Comparison of ENCODE assay signal across 16 mouse cellular contexts in genomic region chr1:52465830-52466229, GRCm38 (mm10). TPM values are rescaled to one million over a fixed set of nuclear protein-coding genes. Genes with fewer than 3 reads are reported as not detected.
A peak's percentile ranks its signal among the peaks of the same experiment; 100 is the strongest.
DNase-seq lines count a peak whose midpoint lies in the region; ATAC-seq and TF ChIP-seq lines count a peak whose summit lies in the region.
"Had no signal": no experiment of that assay in that cellular context is flagged by ENCODE, and none has a peak within 500 bp of the region (broad histone marks: within the 10 kb centered on the region; RNA-seq: fewer than 3 reads in every experiment).

No protein-coding gene starts in this region.

- ATAC-seq in liver, embryonic 13.5 days (ENCODE audit: low read depth) = peak; percentile 66
- ATAC-seq in liver, embryonic 16.5 days (ENCODE audit: low read depth) = peak; percentile 88

- no peak for TF ChIP-seq CTCF in liver, adult 2 months (IDR thresholded peaks at IDR 0.05; ENCODE audit: low read depth, low read length)
- TF ChIP-seq CTCF in gastrocnemius, adult 2 months (IDR thresholded peaks at IDR 0.05) = no peak

- peaks cover 19% of the 10 kb centered on the region for H3K4me1 ChIP-seq in liver, adult 2 months (ENCODE audit: control insufficient read depth, insufficient read depth, low read length)
- H3K4me1 ChIP-seq in liver, embryonic 13.5 days (replicated peaks) = peaks cover 21% of the 10 kb centered on the region
- H3K4me1 ChIP-seq in liver, embryonic 16.5 days (ENCODE audit: control insufficient read depth, low read depth, low read length) = peaks cover 5% of the 10 kb centered on the region
- H3K4me1 ChIP-seq: heart, embryonic 12.5 days had no signal

- no peak overlapping the region for H3K4me3 ChIP-seq in liver, adult 2 months (ENCODE audit: insufficient read depth, low read depth, low read length)
- H3K4me3 ChIP-seq in liver, embryonic 13.5 days (replicated peaks) = no peak overlapping the region
- H3K4me3 ChIP-seq in liver, embryonic 16.5 days (ENCODE audit: low read depth, low read length) = no peak overlapping the region
- H3K4me3 ChIP-seq in gastrocnemius, adult 2 months = no peak overlapping the region
- H3K4me3 ChIP-seq: embryonic facial prominence, embryonic 12.5 days; heart, embryonic 12.5 days; hindbrain, embryonic 10.5 days had no signal

- WGBS in liver, adult 2 months = 31% methylated on average over 3 of the region's 3 CpGs
- WGBS in liver, embryonic 13.5 days (ENCODE audit: insufficient replicate concordance) = 64% methylated on average over 3 of the region's 3 CpGs
- 68% methylated on average over 3 of the region's 3 CpGs for WGBS in liver, embryonic 16.5 days (ENCODE audit: insufficient replicate concordance)

- peak overlapping the region; percentile 80 for H3K27ac ChIP-seq in liver, adult 2 months (replicated peaks; ENCODE audit: insufficient read depth, low read depth, low read length)
- H3K27ac ChIP-seq in liver, embryonic 13.5 days = peak overlapping the region; percentile 43; the same call in 1 of the 2 replicates
- H3K27ac ChIP-seq in liver, embryonic 16.5 days (ENCODE audit: low read length) = peak overlapping the region; percentile 74
- no peak overlapping the region for H3K27ac ChIP-seq in gastrocnemius, adult 2 months
- H3K27ac ChIP-seq: embryonic facial prominence, embryonic 12.5 days; hindbrain, embryonic 10.5 days; hindbrain, embryonic 14.5 days had no signal

- H3K4me2 ChIP-seq in liver, embryonic 13.5 days = no peak overlapping the region
- H3K4me2 ChIP-seq in liver, embryonic 16.5 days (ENCODE audit: low read depth, low read length) = no peak overlapping the region
- H3K4me2 ChIP-seq: embryonic facial prominence, embryonic 12.5 days; heart, embryonic 12.5 days; hindbrain, embryonic 14.5 days had no signal

- DNase-seq in liver, adult 2 months (ENCODE audit: extremely low read depth, low read depth, low spot score) = peak; percentile 100
- no peak for DNase-seq in liver
- no peak for DNase-seq in liver, embryonic 13.5 days
- no peak for DNase-seq in gastrocnemius, adult 2 months
- no peak for DNase-seq in heart, adult 11 months
- DNase-seq: adrenal gland, adult 8-10 months; adrenal gland, postnatal 36 days; cerebellum, adult 11 months; cerebellum, adult 8-10 months; cerebellum, postnatal 14 days; gastrocnemius, postnatal 14 days had no signal

- H3K27me3 ChIP-seq in liver, adult 2 months (ENCODE audit: control insufficient read depth, insufficient read depth, low read length) = no peaks in the 10 kb centered on the region
- H3K27me3 ChIP-seq in liver, embryonic 13.5 days = no peaks in the 10 kb centered on the region
- no peaks in the 10 kb centered on the region for H3K27me3 ChIP-seq in liver, embryonic 16.5 days (ENCODE audit: control insufficient read depth, insufficient read depth, low read depth, low read length)
- H3K27me3 ChIP-seq: embryonic facial prominence, embryonic 12.5 days; heart, embryonic 12.5 days had no signal

- intact Hi-C loops in gastrocnemius, adult 2 months (cut with DNase I) = no loop called here

- no peak for TF ChIP-seq POLR2A in liver, adult 2 months (IDR thresholded peaks at IDR 0.05; ENCODE audit: extremely low read depth, insufficient read depth, low read length)

- no peaks in the 10 kb centered on the region for H3K79me2 ChIP-seq in liver, adult 2 months (ENCODE audit: control insufficient read depth, insufficient read depth, low read length)

- peaks cover 39% of the 10 kb centered on the region for H3K36me3 ChIP-seq in liver, adult 2 months (ENCODE audit: control insufficient read depth, insufficient read depth, low read length)
- peaks cover 15% of the 10 kb centered on the region for H3K36me3 ChIP-seq in liver, embryonic 13.5 days
- no peaks in the 10 kb centered on the region for H3K36me3 ChIP-seq in liver, embryonic 16.5 days (ENCODE audit: control insufficient read depth, insufficient read depth)
- H3K36me3 ChIP-seq: embryonic facial prominence, embryonic 12.5 days; hindbrain, embryonic 10.5 days had no signal

- H3K9me3 ChIP-seq in liver, embryonic 13.5 days (replicated peaks) = no peaks in the 10 kb centered on the region
- no peaks in the 10 kb centered on the region for H3K9me3 ChIP-seq in liver, embryonic 16.5 days (replicated peaks; ENCODE audit: control insufficient read depth, low read length)
- H3K9me3 ChIP-seq: embryonic facial prominence, embryonic 12.5 days; heart, embryonic 12.5 days; hindbrain, embryonic 10.5 days had no signal

- H3K9ac ChIP-seq in liver, adult 2 months (ENCODE audit: low read depth, low read length) = no peak overlapping the region
- H3K9ac ChIP-seq in liver, embryonic 13.5 days = no peak overlapping the region
- H3K9ac ChIP-seq in liver, embryonic 16.5 days (ENCODE audit: low read depth, low read length) = no peak overlapping the region
- H3K9ac ChIP-seq: embryonic facial prominence, embryonic 12.5 days; heart, embryonic 12.5 days; hindbrain, embryonic 14.5 days had no signal

RNA-seq across cellular contexts. Expression of gene Nab1, which starts 34.6 kb away (rescaled TPM):
- 40.7 and 50.5 TPM in 2 replicates for total RNA-seq in liver, adult 2 months (2014; rRNA removed)
- polyA plus RNA-seq in liver, adult 2 months (2012; rRNA removed) = 12.8 and 20.9 TPM in 2 replicates
- 10.3 and 12.5 TPM in 2 replicates for polyA plus RNA-seq in liver, embryonic 13.5 days (2015; fragmentation: Nextera tagmentation; extraction: Ambion mirVana)
- 9.4 and 10.8 TPM in 2 replicates for polyA plus RNA-seq in liver, embryonic 16.5 days (2015; fragmentation: Nextera tagmentation; extraction: Ambion mirVana)
- 10 to 100 TPM in 1 of 2 experiments, 1 to 10 TPM in 1; 9.4 to 11.3 TPM for total RNA-seq in gastrocnemius, adult 2 months (2021)
